Mouse (Mus musculus): ENCODE data around the gene Ap2a1.

DNA sequence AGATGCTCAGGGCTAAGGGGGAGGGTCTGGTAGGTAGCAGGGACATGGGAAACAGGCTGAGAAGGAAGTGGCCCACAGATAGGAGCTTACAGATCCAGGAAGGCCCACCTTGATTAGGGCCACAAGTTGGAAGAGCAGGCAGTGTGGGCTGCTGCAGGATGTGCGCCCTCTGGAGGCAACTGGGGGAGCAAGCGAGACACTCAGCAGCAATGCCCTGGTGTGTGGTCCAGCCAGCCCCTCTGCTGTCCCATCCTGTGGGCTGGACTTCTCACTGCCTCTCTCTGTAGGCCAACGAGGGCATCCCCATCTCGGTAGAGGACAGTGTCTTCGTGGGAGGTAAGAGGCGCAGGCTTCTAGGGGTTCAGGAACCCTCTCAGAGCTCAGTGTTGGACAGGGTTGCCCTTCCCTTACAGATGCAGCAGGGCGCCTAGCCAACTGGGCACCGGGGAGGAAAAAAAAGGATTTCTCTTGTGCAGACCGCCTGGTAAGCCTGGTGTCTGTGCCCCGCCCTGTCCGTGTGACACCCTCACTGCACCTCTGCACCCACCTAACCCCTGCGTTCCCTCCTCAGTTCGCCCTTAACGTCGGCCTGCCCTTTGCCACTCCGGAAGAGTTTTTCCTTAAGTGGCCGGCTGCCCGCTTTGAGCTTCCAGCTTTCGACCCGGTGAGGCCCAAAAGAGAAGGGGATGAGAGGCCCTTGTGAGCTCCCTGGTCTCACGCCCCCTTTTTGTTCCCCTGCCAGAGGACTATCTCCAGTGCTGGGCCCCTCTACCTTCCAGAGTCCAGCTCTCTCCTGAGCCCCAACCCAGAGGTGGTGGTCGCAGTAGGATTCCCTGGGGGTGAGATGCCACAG lies 68.5 kb downstream of the Ap2a1 start:
- TF ChIP-seq CTCF (IDR thresholded peaks at IDR 0.05) (peak; percentile 95), EP300 (IDR thresholded peaks at IDR 0.05; ENCODE audit: insufficient read depth, low read depth, low read length) (no peak), POLR2A (IDR thresholded peaks at IDR 0.05; ENCODE audit: insufficient read depth, low read depth, low read length) (no peak)
